Mouse (Mus musculus) cerebellum, adult 9-10 months (tissue): ENCODE results near the gene Vwc2.
A peak's percentile ranks its signal among the peaks of the same experiment; 100 is the strongest.

Experiments used
- DNase-seq: peaks from one replicate; pipeline ENCODE4 v3.0.0; 2022

The Vwc2 gene

DNA sequence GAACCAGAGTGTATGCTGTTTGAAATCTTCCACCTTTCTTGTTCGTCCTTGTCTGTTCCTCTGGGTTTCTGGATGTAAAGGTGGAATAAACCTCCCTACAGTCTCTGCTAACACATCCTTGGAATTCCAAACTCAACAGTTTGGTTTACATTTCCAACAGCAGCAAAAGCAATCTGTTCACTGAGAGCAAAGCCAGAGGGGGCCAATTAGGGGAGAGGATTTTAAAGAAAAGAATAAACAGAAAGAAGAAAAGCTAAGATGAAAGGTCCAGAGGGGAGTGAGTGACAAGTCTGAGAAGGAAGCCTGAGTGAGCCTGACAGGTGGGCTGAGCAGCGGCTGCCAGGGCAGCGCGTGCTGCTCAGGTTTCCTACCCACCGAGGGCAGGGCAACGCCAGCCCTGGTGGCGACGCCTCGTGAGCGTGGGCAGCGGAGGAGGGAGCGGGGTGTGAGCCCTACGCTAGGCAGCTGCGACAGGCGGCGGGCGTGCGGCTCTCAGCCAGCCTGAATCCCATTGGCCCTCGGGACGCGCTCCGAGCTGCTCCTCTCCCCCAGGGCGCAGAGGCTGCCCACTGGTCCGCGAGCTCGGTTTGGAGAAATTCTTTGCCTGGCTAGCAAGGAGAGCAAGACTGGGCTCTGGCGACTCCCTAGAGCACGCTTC, at the start of gene Vwc2:
Gene Vwc2, plus strand, starts transcription at position 648 of the 658 bp plus-strand sequence.
- DNase-seq: no peak

DNA sequence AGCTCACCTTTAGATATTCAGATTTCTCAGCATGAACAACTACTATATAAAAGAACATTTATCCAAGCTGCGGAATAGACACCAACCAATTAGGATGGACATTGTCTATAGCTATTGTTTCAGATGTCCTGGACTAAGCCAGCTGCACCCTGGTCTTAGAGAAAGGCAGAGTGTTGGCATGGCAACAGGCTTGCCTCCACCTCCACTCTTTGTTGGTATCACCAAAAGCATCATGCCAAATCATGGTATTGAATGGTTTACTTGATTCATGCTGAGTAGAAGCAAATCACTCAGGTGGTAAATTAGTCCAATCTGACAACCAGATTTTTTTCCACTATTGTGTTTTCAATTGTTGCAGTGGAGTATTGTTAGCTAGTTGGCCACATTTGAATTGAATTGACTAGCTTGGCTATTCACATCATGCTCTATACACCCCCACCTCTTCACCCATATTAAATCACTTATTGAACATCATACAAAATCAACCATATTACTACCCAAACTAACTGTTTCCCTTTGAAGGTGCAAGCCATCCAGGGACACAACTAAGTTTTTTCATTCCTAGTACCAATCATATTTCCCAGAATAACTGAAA, 25.8 kb upstream of the Vwc2 start:
- no peak for DNase-seq

DNA sequence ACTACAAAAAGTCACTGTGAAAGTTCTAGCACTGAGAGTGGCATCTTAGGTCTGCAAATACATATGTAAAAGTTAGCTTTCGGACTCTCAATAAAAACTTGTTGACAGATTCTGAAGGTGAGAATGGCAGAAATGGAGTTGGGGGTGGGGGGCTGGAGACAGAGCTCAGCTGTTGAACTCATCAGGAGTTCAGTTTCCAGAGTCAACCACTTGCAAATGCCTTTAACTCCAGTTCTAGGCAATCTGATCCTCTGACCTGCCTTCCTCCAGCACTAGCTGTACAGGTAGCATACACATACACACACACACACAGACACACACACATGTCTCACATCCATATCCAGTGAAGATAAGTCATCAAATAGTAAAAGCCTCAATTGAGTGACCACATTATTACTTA, 16.4 kb upstream of the Vwc2 start:
- no peak for DNase-seq

DNA sequence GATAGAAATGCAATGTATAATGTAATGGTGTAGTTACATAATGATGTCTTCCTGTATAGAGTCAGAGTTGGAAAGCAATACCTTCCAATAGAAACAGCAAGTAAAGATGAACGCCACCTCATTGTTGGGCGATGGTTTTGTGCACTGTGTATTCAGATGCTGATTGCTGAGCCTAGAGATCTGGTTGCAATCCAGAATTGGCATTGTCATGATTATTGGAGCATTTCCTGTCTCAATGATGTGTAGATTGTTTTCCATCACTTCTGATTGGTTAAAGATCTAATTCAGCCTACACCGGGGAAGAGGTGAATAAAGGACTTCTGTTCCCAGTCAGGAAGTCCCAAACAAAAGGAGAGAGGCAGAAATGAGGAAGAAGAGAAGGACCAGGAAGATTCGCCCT, 15.7 kb upstream of the Vwc2 start:
- no peak for DNase-seq

DNA sequence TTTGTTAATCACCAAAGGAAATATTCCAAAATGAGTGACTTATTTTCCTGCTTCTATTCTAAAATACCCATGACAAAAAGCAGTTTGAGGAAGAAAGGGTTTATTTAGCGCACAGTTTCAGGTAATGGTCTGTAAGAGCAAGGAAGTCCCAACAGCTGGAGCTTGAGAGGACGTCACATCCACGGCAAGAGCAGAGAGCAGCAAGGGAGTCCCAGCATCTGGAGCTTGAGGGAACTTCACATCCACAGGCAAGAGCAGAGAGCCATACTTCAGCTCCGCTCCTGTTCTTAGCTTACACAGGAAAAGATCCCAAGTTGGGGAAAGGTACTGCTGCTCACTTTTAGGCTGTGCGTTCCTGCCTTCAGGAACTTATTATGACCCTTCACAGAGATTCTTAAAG, 15.0 kb upstream of the Vwc2 start:
- no peak for DNase-seq

DNA sequence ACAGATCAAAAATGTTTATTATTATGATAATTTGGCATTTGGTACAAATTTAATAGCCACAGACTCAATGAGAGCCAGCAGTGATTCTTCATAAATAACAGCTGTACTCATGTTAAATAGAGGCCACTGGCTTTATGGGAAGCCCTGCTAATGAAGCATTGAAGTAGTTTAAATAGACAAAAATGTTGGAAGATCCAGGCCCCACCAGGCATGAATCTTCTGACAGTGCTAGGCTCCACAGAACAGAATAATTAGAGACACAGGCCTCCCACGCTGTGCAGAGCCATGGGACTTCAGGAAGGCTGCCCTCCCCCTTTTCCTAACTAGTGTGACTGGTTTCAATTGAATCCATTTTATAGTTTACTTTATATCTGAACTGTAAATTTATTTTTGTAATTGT, 11.8 kb upstream of the Vwc2 start:
- DNase-seq: no peak

DNA sequence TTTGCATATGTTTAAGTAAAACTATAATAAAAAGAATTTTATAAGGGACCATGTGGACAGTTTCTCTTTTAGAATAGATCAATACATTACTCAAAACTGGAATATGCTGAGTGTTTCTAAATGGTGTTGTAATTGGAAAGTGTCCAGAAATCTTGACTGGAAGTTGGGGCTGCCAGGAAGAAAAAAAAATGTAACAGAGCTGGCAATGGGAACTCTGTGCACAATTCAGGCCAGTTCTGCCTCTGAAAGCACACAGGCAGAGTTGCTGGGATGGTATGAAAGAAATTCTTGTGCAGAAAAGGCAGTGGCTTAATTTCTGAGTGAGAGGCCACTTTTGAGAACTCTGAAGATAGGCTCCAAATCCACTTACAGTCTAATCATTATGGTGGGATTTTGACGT, 11.4 kb upstream of the Vwc2 start:
- peak; percentile 3 for DNase-seq

DNA sequence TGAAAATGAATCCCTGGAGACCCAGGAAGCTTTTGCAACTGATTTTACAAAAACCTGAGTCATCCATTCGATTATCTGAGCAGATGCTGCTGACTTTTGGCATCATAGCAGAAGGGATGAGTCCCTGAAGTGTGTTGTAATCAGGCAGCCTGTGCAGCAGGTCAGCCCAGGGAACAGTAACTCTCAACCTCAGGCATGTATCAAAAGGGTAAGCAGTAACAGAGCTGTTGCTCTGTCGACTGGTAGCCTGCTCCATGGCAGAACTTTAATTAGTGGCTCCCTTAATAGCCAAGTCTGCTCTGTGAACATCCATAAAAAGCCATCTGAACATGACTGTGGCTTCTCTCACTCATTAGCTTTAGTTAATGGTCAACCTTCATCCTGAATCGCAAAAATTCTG, 5.1 kb upstream of the Vwc2 start:
- DNase-seq: no peak

DNA sequence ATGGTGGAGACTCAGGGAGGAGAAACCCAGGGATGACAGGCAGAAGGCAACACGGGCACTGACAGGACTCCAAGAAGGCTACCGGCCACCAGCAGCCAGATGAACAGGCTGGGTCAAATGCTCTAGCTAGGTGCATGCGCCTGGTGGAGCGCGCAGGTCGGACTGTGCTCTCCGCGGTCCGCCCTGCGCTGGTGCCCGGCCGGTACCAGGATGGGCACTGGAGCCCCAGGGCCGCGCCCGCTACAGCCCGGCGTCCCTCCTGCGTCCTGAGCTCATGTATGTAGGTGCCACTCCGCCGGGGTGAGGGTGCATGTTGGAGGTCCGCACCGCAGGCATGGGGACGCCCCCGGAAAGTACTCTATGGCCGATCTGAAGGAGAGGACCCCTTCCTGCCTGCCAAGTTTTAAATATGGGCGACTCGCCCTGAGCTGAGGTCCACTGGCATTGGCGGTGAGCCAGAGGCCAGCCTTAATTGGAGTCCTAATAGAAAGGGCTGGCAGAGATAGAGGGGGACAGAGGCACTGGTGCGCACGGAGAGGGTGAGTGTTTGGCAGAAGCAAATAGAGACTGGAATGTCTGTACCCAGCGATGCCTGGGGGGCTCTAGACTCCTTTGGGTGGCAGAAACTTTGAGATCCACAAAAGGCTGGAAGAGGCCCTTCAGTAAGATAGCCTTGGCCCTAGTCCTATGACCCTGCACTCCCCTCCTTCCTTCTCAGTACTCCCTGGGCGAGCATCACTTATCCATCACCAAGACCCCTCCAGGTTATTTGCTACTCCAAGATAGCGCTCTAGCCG, 409 bp downstream of the Vwc2 start:
- no peak for DNase-seq

DNA sequence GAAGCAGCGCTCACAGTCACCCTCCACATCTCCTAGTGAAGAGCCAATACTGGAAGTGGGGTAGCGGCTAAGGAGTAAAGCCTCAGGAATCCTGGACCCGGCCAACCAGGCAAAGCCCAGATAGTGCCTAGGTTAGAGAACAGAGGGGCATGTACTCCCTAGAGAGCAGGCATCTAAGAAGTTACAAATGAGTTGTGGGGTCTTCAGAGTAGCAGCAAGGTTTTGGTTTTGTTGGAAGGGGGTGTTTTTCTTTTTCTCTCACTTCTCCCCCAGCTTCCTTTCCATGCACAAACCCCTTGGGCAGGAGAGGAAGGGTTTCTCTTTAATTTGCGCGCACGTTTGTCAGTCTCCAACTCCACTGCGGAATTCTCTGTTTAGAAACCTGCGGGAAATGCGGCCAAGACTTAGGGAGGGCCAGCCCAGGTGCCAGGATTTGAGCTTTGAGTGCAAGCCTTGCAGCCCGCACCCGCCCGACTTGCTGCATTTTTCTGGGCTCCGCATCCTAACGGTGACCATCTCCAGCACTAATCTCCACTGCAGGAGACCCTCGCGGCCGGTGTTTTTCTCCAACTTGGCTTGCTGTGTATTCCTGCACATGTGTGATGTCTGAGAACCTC, 1.1 kb downstream of the Vwc2 start:
- DNase-seq: no peak

DNA sequence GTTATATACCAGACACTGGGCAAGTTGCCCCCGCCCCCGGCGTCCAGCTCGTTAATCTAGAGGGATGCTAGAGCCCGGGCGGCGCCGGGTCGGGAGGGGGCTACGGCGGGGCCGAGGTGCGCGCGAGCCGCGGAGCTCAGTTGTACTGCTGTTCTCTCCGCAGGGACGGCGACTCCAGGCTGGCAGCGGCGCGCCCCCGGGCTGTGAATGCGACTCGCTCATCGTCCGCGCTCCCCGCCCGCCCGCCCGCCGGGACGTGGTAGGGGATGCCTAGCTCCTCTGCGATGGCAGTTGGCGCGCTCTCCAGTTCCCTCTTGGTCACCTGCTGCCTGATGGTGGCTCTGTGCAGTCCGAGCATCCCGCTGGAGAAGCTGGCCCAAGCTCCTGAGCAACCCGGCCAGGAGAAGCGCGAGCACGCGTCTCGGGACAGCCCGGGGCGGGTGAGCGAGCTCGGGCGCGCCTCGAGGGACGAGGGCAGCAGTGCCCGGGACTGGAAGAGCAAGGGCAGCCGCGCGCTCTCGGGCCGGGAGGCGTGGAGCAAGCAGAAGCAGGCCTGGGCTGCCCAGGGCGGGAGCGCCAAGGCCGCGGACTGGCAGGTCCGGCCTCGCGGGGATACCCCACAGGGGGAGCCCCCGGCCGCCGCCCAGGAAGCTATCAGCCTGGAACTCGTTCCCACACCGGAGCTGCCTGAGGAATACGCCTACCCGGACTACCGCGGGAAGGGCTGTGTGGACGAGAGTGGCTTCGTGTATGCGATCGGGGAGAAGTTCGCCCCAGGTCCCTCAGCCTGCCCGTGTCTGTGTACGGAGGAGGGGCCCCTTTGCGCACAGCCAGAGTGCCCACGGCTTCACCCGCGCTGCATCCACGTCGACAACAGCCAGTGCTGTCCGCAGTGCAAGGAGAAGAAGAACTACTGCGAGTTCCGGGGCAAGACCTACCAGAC, 1.9 kb downstream of the Vwc2 start:
- no peak for DNase-seq

DNA sequence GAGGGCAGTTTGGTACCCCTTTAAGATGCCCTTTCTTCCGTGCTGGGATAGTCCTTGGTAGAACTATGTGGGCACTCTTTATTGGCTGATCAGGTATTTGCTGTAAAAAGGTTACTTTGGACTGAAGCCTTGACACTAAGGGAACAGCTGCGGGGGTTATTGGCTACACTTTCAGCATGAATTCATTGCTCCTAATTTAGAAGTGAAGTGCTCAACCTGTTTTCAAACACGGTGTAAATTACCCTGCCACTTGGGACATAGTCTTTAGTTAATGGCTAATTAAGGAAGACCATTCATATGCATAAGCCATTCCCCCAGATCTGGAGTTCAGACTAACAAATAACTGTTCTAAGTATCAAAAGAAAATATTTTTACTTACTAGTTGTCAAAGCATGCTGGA, 2.7 kb downstream of the Vwc2 start:
- no peak for DNase-seq

DNA sequence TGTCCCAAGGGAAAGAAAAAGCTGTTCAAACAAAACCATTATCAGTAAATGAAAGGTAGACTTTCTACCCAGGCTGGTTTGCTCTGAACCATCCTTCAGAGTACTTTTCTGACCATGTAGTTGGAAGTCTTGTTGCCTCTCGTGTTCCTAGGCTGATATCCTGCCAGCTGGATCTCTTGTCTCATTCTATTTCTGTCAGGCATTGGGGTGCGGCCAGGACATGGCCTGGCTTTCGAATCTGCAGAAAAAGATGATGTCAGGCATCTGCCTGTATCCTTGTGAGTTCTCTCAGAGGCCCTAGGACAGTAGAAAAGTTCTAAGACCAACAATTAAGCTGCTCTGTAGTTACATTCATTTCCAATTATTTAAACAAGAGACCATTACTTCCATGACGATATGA, 8.8 kb downstream of the Vwc2 start:
- DNase-seq: no peak

DNA sequence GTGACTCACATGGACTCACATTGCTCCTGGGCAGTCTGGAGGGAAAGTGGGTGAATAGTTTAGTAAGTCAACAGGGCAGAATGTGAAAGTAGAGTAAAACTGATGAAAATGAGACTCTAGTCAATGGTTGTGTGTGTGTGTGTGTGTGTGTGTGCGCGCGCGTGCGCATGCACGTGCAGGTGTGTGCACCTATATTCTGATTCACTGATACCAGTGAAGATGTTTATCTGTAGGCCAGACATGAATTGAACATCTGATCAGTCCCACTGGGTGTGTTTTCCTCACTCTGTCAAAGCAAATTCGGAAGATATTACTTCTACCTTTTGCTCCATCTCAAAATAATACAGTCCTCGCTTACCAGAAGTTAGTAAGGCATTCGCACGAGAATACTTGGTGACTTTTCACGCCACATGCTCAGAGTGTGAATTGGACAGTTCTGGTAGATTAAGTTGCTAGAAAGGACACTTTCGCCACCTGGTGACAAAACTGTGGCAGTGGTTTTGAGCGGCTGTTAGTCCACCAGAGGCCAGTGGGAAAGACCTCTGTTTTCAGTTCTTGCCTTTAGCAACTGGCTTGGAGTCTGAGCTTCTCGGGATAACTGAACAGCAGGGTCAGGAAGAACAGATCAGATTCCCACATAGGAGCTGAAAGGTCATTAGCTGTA, 17.5 kb downstream of the Vwc2 start:
- no peak for DNase-seq

DNA sequence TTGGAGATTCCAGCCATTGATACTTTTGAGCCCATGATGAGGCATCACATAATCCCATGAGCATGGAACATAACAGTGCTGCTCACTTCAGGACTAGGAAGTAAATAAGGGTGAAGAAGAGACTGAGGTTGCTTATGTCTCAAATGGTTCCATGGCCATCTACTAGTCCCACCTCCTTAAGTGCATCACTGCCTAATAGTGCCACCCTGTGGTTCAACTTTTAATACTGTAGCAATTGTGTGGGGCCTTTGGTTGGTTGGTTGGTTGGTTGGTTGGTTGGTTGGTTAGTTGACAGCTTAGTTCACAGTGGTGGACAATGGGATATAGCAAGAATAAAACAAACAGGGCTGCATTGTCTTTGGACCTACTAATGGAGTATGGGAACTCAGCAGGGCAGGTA, 26.6 kb downstream of the Vwc2 start:
- no peak for DNase-seq

DNA sequence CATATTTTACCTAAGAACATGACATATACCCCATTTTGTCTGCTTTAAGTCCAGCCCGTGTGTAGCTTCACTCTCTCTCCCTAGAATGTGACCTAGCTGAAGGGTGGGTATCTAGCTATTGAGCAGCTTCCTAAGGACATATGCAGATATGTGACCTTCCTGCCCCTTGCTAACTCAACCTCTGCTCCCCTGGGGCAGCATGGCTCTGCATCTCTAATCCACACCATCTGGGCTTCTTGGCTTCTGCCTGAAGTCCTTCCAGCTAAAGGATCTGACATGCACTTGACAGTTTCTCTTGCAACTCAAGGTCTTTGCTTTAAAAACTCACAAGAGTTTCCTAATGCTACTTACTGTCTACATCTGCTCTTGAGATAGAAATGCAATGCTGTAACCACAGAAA, 38.7 kb downstream of the Vwc2 start:
- DNase-seq: no peak

DNA sequence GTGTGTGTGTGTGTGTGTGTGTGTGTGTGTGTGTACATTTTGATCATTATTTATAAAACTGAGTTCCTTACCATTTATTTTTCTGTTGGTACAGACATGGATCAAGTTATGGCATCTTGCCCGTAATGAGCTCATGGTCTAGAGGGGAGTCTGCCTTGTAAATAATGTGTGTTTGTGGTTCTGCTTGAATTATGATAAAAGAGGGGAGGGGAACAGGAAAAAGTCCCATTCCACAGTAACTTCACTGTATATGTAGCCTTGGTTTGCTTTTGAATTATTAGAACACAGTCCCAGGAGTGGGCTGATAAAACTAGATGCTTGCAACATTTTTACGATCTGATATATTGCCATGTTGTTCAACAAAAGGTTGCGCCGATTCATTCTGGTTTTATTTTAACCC, 57.4 kb downstream of the Vwc2 start:
- DNase-seq: no peak

DNA sequence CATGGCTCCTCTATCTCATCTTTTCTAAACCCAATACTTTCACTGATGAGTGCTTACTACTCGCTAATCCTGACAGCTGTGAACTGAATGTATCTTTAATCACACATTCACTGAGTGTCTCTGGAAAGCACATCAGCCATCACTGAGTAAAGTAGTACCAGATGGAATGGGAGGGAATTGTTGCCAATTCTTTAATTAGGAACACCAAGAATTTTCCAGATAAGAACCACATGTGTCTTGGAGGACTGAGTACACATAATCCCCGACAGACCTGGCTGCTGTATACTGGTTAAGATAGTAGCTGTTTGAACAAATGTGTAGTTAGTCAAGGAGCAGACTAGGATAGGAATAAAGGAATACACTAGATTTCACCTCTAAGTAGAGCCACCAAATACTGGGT, 61.2 kb downstream of the Vwc2 start:
- no peak for DNase-seq

DNA sequence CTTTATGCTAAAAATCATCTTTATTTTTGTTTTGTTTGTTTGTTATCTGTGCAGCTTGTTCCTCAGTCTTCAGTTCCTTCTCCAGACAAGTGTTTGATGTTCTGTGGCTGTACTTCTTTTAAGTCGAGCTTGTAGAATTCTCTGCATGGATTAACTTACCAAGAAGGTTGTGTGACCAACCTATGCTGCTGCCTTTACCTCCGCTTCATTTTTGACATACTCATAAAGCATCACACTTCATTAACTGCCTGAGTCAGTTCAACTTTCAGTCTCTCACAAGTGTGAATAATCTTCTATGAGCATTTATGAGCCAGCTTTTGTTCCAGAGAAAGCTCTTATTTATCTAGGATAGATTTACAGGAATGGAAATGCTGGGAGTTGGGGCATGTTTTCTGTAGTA, 68.7 kb downstream of the Vwc2 start:
- DNase-seq: no peak

DNA sequence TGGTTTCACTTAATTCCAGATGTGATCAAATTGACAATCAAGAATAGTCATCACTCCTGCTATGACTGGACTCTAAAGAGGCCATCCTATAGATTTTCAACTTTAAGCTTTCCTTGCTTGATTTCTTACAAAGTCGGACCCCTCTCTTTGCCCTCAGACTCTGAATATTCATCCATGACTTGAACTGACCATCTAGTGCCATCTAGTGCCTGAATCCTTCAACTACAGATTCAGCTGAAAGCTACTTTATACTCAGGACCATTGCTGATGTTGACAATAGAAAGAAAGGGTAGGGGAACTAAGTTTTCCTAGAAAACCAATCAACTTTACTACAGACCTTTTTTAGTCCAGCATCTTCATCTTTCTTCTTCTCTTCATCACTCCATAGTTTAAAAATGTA, 109.1 kb downstream of the Vwc2 start:
- DNase-seq: no peak

DNA sequence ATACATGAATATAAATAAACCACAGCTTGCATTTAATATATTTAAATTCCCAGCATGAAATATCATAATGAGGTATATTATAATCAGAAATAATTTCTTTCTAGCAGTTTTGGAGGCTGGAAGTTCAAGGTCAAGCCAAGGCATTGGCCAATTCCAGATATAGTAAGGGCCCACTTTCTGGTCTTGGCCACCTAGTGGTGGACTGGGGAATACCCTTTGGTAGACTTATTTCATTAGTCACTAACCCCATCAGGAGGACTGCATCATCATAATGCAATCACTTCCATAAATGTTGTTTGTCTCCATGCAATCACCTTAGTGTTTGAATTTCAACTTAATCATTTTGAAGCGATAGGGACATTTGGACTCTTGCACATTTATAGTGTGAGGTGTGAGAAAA, 125.3 kb downstream of the Vwc2 start:
- no peak for DNase-seq

DNA sequence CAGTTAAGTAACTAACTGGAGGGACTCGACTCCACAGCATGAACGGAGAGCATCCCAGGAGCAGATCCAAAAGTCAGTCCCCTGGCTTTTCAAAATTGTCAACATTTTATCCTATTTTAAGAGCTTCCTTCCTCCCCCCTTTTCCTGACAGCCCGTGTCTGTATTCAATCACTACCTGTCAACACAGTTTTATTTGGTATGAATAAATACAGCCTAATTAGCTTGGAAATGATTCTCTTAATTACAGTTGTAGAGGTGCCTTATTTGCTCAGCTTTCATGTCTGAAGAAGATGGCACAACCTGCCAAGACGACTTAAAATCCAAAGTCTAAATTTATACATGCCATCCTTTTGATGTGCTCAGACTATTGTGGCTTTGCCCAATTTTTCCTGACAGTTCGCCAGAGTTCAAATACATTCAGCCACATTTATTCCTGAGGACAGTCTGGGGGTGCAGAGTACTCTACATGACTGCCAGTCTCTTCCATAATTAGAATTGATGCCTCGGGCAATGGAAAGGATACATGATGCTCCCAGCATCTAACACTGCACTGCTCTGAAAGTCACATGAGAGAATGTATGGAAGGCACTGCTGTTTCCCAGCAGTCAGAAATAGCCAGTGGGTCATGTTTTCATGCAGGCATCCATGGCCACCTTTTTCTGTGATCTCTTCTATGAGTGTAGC, 128.8 kb downstream of the Vwc2 start:
- no peak for DNase-seq
